Mouse (Mus musculus) spleen, adult 2 months (tissue): ENCODE data around the gene Lrguk.

ENCODE experiments used
- CTCF ChIP-seq: fragments of 200-500 bp; IDR thresholded peaks from 2 replicates; pipeline ENCODE4 v1.5.1; 2011; ENCODE audit warnings: mild to moderate bottlenecking, inconsistent platforms; ENCODE audit not compliant: insufficient read depth, insufficient read length, insufficient replicate concordance; ENCODE audit errors: extremely low read depth
- POLR2A ChIP-seq: fragments of 200-500 bp; IDR thresholded peaks from 2 replicates; pipeline ENCODE4 v1.6.1; 2011; ENCODE audit warnings: low read depth, low read length, inconsistent platforms

DNA sequence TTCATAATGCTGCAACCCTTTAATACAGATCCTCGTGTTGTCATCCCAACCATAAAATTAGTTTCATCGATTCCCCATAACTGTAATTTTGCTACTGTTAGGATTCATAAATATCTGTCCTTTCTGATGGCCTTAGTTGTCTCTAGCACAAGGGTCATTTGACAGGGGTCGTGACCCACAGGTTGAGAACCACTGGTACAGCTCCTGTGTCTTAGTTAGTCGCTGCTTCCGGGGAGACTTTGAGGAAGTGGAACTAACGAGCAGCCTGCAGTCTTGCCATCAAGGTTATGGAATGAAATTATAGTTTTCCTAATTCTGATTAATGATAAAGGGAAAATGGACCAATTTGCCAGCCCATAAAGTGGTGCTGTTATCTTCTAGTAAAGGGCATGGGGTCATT lies 70.5 kb downstream of the Lrguk start:
- no peak for TF ChIP-seq CTCF
- TF ChIP-seq POLR2A: no peak
